Mouse (Mus musculus) kidney, postnatal 14 days (tissue): ENCODE measurements around the gene Gm12216.
"Not testable (repeated sequence)": the region's sequence is repeated elsewhere in the genome, so short reads cannot be mapped to it uniquely, and the experiment has no call there.

Experiments
- DNase-seq: peaks from one replicate; pipeline ENCODE4 v3.0.0; 2022; ENCODE audit warnings: mixed read lengths

Gm12216 gene

DNA sequence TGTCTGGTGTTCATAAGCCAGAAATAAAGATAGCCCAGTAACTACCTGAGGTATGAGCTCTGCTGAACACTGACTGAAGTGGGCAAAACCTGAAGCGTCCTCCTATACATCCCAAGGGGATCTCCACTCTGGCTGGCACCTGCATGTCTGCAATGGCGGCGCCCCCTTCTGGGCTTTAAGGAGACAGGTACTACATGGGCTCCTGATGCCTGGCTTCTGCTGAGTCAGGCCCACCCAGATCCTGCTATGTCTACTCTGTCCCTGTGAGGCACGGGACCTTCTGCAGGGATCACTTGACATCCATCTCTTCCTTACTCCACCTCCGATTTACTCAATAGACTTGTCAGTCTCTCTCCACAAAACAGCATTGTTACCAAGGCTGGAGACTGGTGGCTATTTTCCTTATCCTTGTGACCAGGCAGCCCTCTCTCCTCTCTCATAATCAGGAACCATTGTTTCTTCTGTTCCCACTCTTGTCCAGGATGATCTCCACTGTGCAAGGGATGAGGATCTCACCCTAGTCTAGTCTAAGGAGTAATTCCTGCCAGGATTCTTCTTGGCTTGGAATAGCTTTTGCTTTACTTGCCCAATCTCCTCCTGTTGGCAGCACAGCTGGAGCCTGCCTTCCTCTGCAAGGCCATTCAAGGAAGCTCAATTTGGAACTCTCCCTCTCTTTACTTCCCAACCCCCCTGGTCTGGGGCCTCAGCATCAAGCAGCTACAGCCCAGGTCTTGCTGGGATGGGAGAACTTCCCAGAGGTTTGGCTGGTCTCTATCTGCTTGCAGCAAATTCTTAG is 15.1 kb upstream of the Gm12216 start:
- not testable (repeated sequence) for DNase-seq

DNA sequence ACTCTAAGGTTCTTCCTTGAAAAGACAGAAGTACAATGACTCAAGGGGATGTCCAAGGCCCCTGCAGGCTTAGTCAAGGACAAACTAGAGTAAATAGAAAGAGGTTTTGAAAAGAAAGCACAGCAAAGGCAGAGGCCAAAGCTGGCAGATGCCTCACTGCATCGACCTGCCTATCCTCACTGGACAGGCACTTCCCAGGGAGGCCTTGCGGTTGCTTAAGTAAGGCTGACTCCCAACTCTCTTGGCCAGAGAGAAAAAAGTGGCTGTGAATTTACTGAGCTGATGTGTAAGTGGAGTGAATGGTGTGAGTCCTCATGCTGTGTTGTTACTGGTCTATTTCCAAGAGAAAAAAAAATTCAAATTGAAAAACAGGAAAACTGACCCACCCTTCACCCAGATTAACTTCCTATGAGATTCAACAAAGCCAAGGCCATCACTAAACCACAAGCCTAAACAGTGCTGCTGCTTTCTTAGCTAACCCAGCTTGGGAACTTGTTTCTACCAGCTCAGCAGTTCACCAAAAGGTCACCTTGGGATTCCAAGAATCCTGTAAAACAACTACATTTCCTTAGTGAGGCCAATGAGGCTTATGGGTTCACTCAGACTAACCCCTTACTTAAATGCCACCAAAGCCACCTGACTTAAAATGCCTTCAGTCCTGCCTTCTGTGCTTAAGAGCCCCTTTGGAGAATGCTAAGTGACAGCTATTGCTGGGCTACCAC is 12.9 kb upstream of the Gm12216 start:
- DNase-seq, result peak; percentile 36

DNA sequence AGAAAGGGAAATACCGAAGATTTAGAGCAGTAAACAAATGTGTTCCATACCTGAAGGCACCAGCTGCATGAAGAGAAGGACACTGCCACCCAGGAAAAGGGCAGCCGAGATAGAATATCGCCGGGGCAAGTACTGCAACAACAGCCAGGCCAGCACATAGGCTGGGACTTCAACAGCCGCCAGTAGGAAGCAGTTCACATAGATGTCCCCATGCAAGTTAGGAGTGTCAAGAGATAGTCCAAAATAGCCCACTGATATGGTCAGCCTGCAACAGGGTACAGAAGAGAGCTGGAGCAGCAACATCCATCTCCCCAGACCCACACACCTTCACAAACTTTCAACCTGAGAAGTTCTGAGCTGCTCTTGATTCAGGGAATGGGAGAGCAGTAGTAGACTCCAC is 10.1 kb upstream of the Gm12216 start:
- no peak for DNase-seq

DNA sequence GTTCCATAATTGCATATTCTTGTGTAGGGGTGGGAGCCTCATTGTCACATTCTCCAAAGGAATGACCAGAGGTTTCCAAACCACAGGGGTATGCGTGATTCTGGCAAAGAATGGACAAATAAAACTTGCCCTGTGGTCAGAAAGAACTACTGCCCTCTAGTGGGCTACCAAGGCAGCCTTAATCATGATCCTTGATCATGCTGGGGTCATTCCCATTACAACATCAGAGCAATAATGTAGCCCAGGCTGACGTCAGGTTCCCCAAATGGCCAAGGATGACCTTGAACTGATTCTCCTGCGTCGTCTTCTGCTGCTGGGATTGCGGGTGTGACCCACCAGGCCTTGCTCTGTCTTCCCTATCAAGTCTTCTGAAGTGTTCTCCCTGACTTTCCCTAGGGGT is 9.3 kb upstream of the Gm12216 start:
- not testable (repeated sequence) for DNase-seq

DNA sequence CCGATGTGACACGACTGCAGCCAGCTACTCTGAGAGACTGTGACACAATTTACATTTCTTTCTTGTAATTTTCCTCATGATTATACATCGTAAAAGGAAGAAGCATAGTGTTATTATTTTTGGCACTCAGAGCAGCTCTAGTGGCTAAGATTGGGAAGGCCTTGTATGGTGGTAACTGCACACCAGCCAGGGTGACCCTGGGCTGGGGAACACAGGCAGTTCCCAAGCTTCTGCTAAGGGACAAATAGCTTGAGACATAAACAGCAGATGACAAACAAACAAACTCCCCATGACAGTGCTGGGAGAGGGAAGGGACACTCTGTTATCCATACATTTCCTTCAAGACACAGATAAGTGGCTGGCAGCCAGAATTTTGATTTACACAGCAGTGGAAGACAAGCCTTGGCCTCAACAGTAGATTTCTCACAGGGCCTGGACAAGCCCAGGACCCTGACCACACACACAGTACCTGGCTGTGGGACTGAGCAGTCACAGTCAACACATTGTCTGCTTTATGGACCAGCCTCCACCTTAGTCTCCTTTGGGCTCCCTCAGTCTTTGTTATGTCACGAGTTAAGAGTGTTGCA is 5.8 kb upstream of the Gm12216 start:
- not testable (repeated sequence) for DNase-seq

DNA sequence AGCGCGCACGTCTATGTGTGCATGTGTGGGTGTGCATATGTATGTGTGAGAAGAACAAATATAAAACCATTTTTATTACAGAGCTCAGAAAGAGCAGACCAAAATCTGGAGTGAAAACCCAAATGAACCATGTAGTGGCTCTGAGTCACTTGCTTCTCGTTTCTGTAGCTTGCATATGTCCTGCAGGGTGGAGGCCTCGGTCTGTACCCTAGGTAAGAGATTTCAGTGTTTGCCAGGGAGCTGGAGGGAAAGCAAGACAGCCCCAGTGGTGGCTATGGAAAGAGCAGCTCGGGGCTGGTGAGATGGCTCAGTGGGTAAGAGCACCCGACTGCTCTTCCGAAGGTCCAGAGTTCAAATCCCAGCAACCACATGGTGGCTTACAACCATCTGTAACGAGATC is 1.9 kb upstream of the Gm12216 start:
- DNase-seq, result not testable (repeated sequence)

DNA sequence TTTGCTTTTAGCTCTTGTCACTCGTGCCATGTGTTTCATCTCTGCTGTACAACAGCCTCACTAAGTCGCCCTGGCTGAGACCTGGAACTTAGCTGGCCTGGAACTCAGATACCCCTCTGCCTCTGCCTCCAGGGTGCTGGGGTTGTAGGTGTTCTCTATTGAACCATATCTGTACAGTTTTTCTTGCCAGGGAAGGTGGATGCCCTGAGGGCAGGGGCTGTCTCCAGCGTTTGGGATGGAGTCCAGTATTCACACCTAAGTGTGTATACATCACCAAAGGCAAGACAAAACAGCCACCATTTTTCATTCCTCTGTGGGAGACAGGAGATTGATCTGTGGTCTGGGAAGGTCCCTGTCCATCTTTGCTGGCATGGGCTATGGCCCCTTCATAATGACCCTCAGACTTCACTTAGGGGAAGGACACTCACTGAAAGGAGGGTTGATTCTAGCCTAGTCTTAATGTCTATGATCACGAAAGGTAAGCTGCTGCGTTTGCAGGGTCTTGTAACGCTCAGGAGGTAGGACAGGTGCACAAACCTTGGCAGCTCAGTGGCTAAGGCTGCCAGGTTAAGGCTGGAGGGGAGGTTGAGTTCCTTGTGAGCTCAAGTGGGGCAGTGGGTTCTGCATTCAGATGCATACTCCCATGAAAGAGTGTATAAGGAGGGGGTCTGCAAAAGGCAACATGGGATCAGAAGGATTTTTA is 847 bp downstream of the Gm12216 start:
- DNase-seq, result no peak

DNA sequence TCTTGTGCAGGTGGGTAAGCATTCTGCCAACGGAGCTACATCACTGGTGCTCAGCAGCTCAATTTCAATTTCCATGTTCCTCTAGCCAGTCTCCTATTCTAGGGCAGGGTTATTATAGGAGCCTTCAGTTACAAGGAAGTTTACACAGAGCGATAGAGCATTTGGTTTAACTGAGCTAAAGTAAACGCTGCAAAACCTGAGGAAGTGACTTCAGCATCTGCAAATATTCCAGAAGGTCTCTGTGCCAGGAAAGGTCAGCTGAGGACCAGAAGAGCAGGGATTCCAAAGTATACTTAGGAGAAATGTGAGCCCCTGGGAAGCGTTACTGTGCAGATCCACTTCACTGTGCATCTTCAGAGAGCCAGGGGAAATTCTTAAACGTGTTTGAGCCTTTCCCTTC is 5.4 kb downstream of the Gm12216 start:
- no peak for DNase-seq

DNA sequence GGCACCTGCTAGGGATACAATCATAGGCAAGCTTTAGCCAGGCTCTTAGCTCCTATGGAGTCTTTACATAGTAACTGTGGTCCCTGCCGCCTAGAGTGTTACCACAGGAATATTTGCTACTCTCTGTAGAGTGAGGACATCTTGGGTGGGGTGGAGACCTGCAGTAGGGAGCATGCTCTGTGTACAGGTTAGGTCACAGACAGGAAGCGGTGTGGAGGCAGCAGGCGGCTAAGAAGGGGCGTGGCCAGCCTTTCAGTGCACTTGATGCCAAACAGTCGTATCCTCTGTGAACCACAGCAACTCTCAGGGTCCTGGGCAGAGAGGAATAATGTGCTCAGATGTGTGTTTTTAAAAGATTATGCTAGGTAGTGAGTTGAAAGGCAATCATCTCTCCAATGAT is 7.3 kb downstream of the Gm12216 start:
- no peak for DNase-seq

DNA sequence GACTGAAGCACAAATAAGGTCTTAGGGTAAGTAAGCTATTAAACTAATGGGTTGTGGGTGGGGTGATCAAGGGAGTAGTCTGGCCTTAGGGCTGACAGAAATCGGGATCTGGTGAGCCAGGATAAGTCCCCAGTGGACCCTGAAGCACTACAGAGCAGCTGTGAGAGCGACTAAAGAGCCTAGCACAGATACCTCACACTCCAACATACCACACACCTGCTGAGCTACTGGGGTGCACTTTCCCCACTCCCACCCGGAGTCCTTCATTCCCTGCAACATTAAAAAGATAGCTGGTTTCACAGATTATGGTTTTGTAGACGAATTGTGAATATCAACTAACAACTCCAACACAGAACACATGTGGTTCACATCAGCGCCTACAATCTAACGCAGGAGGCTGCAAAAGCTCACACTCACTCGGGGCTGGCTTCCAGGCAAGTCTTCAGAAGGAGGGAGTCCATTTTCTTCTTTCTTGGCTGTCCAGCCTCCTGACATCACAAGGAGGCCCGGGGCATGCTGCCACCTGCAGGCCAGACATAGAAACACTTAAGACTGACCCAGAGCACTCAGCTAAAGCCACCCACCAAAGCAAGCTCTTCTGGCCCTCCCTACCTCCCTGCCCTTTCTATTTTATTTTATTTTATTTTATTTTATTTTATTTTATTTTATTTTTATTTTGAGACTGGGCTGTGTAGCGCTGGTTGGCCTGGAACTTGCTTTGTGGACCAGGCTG is 9.3 kb downstream of the Gm12216 start:
- peak; percentile 88 for DNase-seq

DNA sequence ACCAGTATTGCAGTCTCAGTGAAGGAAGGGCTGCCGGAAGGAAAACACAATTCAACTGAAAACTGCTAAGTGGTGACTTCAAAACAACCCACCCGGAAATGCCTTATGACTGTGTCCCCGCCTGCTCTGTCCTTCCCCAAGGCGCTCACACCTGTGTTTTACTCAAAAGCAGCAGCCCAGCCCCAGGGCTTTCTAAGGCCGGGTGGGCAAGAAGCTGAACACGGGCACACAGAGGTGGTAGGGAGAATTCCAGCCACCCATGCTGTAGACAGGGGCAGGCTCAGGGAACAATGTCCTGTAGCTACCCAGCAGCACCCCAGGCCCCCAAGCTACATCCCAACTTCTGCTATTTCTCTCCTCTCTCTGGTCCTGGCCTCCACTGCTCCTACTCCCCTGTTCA is 13.4 kb downstream of the Gm12216 start:
- DNase-seq, result peak; percentile 41

DNA sequence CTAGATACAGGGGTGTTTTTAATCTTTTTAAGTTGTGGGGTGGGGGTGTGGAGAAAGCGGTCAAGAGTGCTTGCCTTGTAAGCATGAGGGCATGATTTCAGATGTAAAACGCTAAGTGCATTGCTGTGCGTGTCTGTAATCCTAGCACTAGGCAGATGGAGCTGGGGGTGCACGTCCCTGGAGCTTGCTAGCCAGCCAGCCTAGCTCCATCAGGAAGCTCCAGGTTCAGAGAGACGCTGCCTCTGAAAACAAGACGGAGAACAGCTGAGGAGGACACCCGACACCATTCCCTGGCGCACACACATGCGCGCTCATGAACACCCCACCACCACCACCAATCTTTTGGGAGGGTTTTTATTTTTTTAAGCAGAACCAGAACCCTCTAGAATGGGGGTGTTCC is 15.9 kb downstream of the Gm12216 start:
- DNase-seq, result no peak

DNA sequence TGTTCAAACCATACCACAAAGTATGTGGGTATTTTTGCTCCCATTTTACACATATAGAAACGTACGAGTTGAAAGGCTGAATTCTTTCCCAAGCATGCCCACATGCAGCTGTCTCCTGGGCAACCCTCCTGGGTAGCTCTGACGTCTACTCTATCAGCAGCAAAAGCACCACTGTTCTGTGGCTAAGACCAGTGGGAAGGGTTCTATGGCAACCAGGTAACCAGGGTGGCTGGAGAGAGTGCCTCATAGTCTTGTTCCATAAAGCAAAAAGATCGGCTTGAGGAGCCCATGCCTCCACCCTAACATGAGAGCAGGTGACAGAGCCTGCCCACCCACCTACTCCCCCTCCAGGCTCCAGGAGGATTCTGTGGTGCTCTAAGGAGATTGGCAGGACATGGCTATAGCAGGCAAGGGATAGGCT is 16.9 kb downstream of the Gm12216 start:
- no peak for DNase-seq

DNA sequence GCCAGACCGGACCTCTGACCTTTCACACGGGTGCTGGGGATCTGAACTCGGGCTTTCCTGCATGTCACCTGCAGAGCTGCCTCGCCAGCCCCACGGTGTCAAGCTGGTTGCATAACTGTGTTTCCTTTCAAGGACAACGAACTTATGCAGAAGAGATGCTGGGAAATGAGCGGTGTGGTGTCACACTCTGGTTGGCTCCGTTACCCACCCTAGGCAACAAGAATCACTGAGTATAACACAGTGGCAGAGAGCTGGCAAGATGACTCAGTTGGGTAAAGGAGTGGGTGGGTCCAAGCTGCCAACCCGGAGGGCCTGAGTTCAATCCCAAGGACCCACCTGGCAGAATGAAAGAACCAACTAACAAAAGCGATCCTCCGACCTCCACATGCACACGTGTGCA is 17.5 kb downstream of the Gm12216 start:
- no peak for DNase-seq

DNA sequence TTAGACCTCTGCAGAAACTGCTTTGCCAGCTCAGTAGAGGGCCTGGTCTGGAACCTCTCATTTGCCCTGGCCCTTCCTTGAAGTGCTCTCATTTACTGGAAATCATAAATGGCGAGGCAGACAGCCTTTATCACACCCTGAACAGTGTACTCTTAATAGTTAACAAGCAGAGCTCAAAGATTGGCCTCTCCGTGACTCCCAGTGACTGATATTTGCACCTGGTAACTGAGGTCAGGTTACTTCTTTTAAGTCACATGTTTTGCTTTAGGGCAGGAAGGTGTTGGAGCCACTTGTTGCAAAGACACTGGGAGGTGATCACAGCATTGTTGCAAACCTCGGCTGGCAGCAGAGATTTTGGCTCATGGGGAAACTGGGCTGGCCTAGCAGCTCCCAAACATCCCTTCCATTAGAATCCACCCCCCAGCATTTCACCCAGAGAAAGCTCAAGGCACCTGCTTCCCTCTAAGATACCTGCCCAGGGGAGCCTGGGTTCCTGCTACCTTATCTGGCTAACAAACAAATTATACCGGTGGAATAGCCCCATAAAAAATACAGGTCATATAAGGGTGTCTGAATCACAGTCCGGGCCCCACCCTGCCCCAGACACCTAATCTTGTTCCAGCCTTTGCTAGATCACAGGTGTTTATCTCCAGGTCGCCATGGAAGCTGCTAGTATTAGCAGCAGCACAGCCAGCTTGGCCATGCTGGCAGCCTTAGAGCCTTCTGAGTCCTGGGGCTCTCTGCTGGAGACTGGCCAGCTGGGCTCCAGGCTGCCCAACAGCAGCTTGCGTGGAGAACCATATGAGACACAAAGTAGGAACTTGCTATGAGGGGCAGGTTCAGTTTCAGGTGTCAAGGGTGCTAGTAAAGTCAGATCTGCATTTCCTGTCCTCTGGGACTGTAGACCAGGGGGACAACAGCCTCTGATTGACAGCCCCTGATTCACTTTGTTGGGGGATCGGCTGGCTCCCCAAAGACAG is 19.1 kb downstream of the Gm12216 start:
- DNase-seq, result no peak

DNA sequence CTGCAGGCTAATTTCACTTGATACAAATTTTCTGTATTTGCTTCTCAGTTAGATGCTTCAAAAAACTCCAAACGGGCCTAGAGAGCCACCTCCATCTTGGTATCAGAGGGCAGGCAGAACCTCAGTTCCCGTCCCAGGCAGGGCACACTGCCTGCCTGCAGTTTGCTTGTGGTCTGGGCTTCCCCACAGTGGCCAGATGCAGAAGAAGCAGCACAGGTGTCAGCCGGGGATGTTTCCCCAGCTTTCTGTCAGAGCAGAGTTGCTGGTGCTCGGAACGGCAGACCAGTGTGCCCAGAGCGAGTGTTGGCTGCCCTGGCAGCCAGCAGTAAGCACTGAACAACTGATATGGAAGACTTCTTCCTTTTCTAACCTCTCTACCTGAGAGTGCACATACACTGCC is 19.9 kb downstream of the Gm12216 start:
- DNase-seq, result no peak

DNA sequence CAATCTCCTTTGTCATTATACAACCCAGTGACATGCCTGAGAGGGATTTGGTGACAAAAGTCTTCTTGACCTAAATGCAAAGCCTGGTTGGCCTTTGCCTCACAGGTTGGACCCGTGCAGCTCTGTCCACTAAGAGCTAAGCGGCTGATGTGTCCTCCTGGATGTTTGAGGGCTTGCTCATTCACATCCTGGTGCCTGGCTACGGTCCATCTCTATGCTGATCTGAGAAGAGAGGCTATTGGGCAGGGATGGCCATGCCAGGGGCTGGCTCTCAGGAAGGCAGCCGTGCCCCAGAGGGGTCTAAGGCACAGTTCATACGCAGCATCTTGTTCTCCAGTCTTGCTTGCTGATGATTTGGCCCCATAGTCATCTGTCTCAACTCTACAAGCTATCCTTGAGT is 21.3 kb downstream of the Gm12216 start:
- no peak for DNase-seq

DNA sequence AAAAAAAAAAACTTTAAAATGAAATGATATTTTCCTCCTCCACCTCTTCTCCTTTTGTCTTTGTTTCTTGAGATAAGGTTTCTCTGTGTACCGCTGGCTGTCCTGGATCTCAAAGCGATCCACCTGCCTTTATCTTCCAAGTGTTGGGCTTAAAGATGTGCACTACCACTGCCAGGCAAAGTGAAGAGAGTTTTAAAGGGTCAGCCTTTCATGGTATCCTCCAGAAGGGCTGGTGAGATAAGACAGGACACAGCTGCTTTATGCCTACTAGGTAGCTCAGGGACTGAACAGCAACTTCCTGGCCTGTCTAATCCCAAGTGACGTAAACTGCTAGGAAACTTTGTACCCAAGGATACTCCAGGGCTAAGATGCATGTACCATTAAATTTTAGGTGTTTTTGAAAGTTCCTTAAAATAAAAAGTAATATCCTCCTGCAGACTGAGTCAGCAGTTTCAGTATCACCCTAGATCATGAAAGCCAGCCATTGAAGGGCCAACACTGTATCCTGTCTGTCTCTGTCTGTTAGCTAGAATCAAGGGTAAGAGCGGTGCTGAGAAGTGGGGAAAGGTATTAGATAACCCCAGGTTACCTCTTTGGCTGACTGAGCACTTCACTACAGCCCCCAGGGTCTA is 23.6 kb downstream of the Gm12216 start:
- DNase-seq, result no peak

DNA sequence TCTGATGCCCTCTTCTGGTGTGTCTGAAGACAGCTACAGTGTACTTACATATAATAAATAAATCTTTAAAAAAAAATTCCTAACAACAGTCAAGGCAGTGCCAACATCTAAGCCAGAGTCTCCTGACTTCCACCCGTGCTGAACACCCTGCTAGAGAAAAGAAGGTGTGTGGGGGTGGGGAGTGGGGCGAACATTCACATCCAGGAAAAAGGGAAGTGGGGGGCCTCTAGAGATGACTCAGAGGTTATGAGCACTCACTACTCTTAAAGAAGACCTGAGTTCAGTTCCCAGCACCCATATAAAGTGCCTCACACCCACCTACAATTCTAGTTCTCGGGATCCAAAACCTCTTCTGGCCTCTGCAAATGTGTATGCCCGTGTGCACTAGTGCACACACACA is 33.6 kb downstream of the Gm12216 start:
- no peak for DNase-seq

DNA sequence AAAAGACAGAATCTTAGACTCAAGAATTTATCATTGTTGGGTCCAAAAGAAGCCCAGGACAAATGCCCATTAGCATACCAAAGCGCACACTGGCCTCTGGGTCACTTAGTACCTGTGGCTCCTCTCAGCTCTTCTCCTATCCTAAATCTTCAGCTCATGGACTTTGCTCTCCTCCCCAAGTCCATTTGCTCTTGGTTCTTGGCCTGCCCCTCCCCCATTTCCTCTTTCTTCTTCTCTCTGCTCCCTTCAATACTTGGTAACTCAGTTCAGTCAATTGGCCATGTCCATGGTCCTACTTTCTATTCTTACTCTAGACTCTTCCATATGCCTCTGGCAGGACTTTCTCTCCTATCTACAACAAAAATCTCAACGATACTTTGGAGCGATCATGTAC is 37.1 kb downstream of the Gm12216 start:
- no peak for DNase-seq
